Mouse (Mus musculus) liver, adult 2 months (tissue): Measurements from ENCODE around the gene Rapgef5.

Experiments used
- CTCF ChIP-seq: fragments of 200-500 bp; IDR thresholded peaks from 2 replicates; pipeline ENCODE4 v1.5.1; 2011; ENCODE audit warnings: low read depth, low read length, control low read depth
- POLR2A ChIP-seq: fragments of 200-500 bp; IDR thresholded peaks from 2 replicates; pipeline ENCODE4 v1.6.1; 2011; ENCODE audit warnings: low read length, control low read depth; ENCODE audit not compliant: insufficient read depth; ENCODE audit errors: extremely low read depth

DNA sequence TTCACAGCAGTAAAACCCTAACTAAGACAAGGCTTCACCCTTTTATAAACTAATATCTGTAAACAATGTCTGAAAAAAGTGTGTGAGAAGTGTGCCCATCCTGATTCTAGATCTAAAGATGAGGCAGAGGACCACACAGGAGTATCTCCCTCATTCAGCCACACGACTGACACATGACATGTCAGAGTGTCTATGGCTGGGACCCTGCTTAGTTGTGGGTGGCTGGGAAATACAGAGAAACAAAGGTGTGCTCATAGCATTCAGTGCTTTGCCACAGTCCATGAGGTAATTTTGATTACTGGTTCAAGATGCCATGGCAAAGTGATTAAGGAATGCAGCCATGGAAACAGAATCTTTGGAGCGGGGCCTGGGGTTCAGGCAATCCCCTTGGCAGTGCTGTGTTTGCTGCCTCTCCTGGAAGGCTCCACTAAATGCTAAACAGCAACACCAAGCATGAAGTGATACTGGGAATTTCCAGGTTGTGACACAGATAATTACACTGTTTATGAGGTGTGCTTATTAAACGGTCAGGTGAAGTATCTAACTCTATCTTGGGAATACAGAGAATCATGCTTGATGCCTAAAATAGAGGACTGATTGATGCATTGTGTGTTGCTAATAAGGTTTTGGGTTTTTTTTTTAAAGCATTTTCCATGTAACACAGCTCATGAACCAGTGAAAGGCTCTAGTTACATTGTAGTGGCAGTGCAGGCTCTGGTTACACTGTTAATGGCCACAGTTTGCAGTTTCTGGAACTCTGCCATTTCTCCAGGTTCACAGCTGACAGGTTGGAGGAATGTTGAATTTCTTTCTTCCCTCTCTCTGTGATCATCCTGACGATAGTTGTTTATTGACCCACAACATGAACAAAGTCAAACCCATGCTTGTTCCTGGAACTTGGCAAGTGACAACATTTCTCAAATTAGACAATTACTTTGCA lies 29.9 kb upstream of the Rapgef5 start:
- TF ChIP-seq CTCF (no peak), POLR2A (no peak)
